Mouse (Mus musculus) urinary bladder, postnatal 10 days (tissue): ENCODE data around the gene Gas2l3.
A peak's percentile ranks its signal among the peaks of the same experiment; 100 is the strongest.

Experiments
- DNase-seq: peaks from one replicate; pipeline ENCODE4 v3.0.0; 2022; ENCODE audit warnings: low spot score

Gas2l3 gene

GRCm38 (mm10) chr10:89443623-89444151 is at the start of gene Gas2l3:
Gene Gas2l3, minus strand, starts transcription at chr10:89443967.
- peak; percentile 49 for DNase-seq

GRCm38 (mm10) chr10:89491321-89491720 is 47.6 kb upstream of the Gas2l3 start:
- no peak for DNase-seq

- no peak for DNase-seq
Observed at GRCm38 (mm10) chr10:89490250-89490649, 46.5 kb upstream of the Gas2l3 start.

GRCm38 (mm10) chr10:89489459-89489858 is 45.7 kb upstream of the Gas2l3 start:
- no peak for DNase-seq

GRCm38 (mm10) chr10:89486995-89487742 is 43.4 kb upstream of the Gas2l3 start:
- DNase-seq = no peak

- no peak for DNase-seq
Observed at GRCm38 (mm10) chr10:89484907-89485306, 41.1 kb upstream of the Gas2l3 start.

- no peak for DNase-seq
Observed at GRCm38 (mm10) chr10:89483812-89484602, 40.2 kb upstream of the Gas2l3 start.

GRCm38 (mm10) chr10:89483113-89483512 is 39.3 kb upstream of the Gas2l3 start:
- no peak for DNase-seq

GRCm38 (mm10) chr10:89482142-89482681 is 38.4 kb upstream of the Gas2l3 start:
- no peak for DNase-seq

- DNase-seq = no peak
Observed at GRCm38 (mm10) chr10:89481638-89482037, 37.9 kb upstream of the Gas2l3 start.

- no peak for DNase-seq
Observed at GRCm38 (mm10) chr10:89478766-89479165, 35.0 kb upstream of the Gas2l3 start.

- DNase-seq = no peak
Observed at GRCm38 (mm10) chr10:89470596-89471353, 27.0 kb upstream of the Gas2l3 start.

GRCm38 (mm10) chr10:89464760-89465405 is 21.1 kb upstream of the Gas2l3 start:
- DNase-seq = no peak

- no peak for DNase-seq
Observed at GRCm38 (mm10) chr10:89462890-89463289, 19.1 kb upstream of the Gas2l3 start.

GRCm38 (mm10) chr10:89461856-89462507 is 18.2 kb upstream of the Gas2l3 start:
- peak; percentile 44 for DNase-seq

- DNase-seq = no peak
Observed at GRCm38 (mm10) chr10:89460972-89461371, 17.2 kb upstream of the Gas2l3 start.

- DNase-seq = no peak
Observed at GRCm38 (mm10) chr10:89458770-89459169, 15.0 kb upstream of the Gas2l3 start.

- DNase-seq = no peak
Observed at GRCm38 (mm10) chr10:89453794-89454193, 10.0 kb upstream of the Gas2l3 start.

GRCm38 (mm10) chr10:89453068-89453641 is 9.4 kb upstream of the Gas2l3 start:
- no peak for DNase-seq

GRCm38 (mm10) chr10:89450411-89450810 is 6.6 kb upstream of the Gas2l3 start:
- no peak for DNase-seq

GRCm38 (mm10) chr10:89444381-89444780 is 614 bp upstream of the Gas2l3 start:
- no peak for DNase-seq
